Mouse (Mus musculus) CD4-positive, CD25-positive, alpha-beta regulatory T cell, adult 9 weeks (primary cell): ENCODE data around the gene S100a6. TPM values are rescaled to one million over a fixed set of nuclear protein-coding genes. Genes with fewer than 3 reads are reported as not detected.

Experiments used
- polyA plus RNA-seq: library from polyadenylated mRNA; unstranded; fragments of 100-300 nt; shearing (Covaris generic); gene quantifications from one replicate; pipeline ENCODE4 v1.2.1, GENCODE M21; 2017

Gene S100a6
- polyA plus RNA-seq = 296 TPM

GRCm38 (mm10) chr3:90612728-90613291, at the start of gene S100a6:
Gene S100a6 (plus strand): TSS chr3:90612882.

GRCm38 (mm10) chr3:90589947-90590346, 22.7 kb upstream of the S100a6 start, which contains the start of gene S100a2:
Gene S100a2 (plus strand): TSS chr3:90590247.

GRCm38 (mm10) chr3:90601486-90602110, 11.1 kb upstream of the S100a6 start, which contains the start of gene Gm42674:
Gene Gm42674 (plus strand): TSS chr3:90601904.

GRCm38 (mm10) chr3:90603623-90604022, 9.1 kb upstream of the S100a6 start, which contains the start of gene S100a4:
Gene S100a4 (plus strand): TSS chr3:90603771.

GRCm38 (mm10) chr3:90608223-90608622, 4.5 kb upstream of the S100a6 start, which contains the start of gene S100a5:
Gene S100a5 (plus strand): TSS chr3:90608523.

GRCm38 (mm10) chr3:90653717-90654116, 41.0 kb downstream of the S100a6 start, which contains the start of gene S100a7a:
Gene S100a7a (plus strand): TSS chr3:90654017.

GRCm38 (mm10) chr3:90668846-90669245, 56.2 kb downstream of the S100a6 start, which contains the start of gene S100a8:
Gene S100a8 (plus strand): TSS chr3:90668978.

Other genes starting within 250 kb of the S100a6 start
- 0.40 TPM for gene Slc27a3, start 222.9 kb upstream of the S100a6 start, polyA plus RNA-seq
- gene Ints3, start 179.3 kb upstream of the S100a6 start, polyA plus RNA-seq = 41.4 TPM
- gene Npr1, start 147.0 kb upstream of the S100a6 start, polyA plus RNA-seq = not detected
- gene Ilf2, start 136.8 kb upstream of the S100a6 start, polyA plus RNA-seq = 117 TPM
- gene Snapin, start 121.8 kb upstream of the S100a6 start, polyA plus RNA-seq = 93.2 TPM
- gene Chtop, start 103.4 kb upstream of the S100a6 start, polyA plus RNA-seq = 193 TPM
- 3.7 TPM for gene S100a1, start 98.5 kb upstream of the S100a6 start, polyA plus RNA-seq
- gene S100a13, start 98.4 kb upstream of the S100a6 start, polyA plus RNA-seq = 154 TPM
- gene S100a14, start 86.0 kb upstream of the S100a6 start, polyA plus RNA-seq = not detected
- gene S100a16, start 75.6 kb upstream of the S100a6 start, polyA plus RNA-seq = not detected
- gene S100a3, start 52.3 kb upstream of the S100a6 start, polyA plus RNA-seq = 1.9 TPM
- not detected for gene S100a2, start 22.6 kb upstream of the S100a6 start, polyA plus RNA-seq
- gene Gm42674, start 11.0 kb upstream of the S100a6 start, polyA plus RNA-seq = not detected
- gene S100a4, start 9.1 kb upstream of the S100a6 start, polyA plus RNA-seq = 213 TPM
- not detected for gene S100a5, start 4.4 kb upstream of the S100a6 start, polyA plus RNA-seq
- gene S100a7a, start 41.1 kb downstream of the S100a6 start, polyA plus RNA-seq = not detected
- not detected for gene S100a8, start 56.1 kb downstream of the S100a6 start, polyA plus RNA-seq
- not detected for gene S100a9, start 82.8 kb downstream of the S100a6 start, polyA plus RNA-seq
- not detected for gene Pglyrp4, start 114.0 kb downstream of the S100a6 start, polyA plus RNA-seq
- not detected for gene Gm5849, start 165.0 kb downstream of the S100a6 start, polyA plus RNA-seq